Mouse (Mus musculus) olfactory bulb, adult 2 months (tissue): ENCODE data around the gene Gse1. TPM values are rescaled to one million over a fixed set of nuclear protein-coding genes. Genes with fewer than 3 reads are reported as not detected.

Experiments used
- H3K27ac ChIP-seq: fragments of 200-500 bp; 2 replicates; pipeline ENCODE4 v1.5.1; 2012; ENCODE audit warnings: low read depth, low read length; ENCODE audit not compliant: insufficient read depth
- H3K4me1 ChIP-seq: fragments of 200-500 bp; 2 replicates; pipeline ENCODE4 v1.6.1; 2012; ENCODE audit warnings: low read length; ENCODE audit not compliant: control insufficient read depth, insufficient read depth
- H3K4me3 ChIP-seq: fragments of 200-500 bp; 2 replicates; pipeline ENCODE4 v1.5.1; 2012; ENCODE audit warnings: mild to moderate bottlenecking, low read depth, low read length, moderate library complexity; ENCODE audit not compliant: insufficient read depth
- CTCF ChIP-seq: fragments of 200-500 bp; IDR thresholded peaks from 2 replicates; pipeline ENCODE4 v1.5.1; 2012; ENCODE audit warnings: low read depth, mild to moderate bottlenecking, low read length, moderate library complexity; ENCODE audit not compliant: insufficient read depth
- POLR2A ChIP-seq: fragments of 200-500 bp; IDR thresholded peaks from 2 replicates; pipeline ENCODE4 v1.6.1; 2012; ENCODE audit warnings: mild to moderate bottlenecking, low read depth, low read length, moderate library complexity; ENCODE audit not compliant: insufficient read depth
- WGBS: fragments of 180-500 bp; shearing (Covaris S2); methylation state at CpG from one replicate; pipeline ENCODE4 v1.1.7; 2018; 5-methylcytosine and 5-hydroxymethylcytosine counted together
- polyA plus RNA-seq: library from polyadenylated mRNA; stranded (reverse); fragments of >200 nt; gene quantifications from 2 replicates; pipeline ENCODE4 v1.2.4, GENCODE M21; 2012; ENCODE audit warnings: low replicate concordance; ENCODE audit not compliant: missing spikeins, insufficient read depth, insufficient read length

Gse1 gene
- polyA plus RNA-seq, 1 experiment = 42.5 TPM

DNA sequence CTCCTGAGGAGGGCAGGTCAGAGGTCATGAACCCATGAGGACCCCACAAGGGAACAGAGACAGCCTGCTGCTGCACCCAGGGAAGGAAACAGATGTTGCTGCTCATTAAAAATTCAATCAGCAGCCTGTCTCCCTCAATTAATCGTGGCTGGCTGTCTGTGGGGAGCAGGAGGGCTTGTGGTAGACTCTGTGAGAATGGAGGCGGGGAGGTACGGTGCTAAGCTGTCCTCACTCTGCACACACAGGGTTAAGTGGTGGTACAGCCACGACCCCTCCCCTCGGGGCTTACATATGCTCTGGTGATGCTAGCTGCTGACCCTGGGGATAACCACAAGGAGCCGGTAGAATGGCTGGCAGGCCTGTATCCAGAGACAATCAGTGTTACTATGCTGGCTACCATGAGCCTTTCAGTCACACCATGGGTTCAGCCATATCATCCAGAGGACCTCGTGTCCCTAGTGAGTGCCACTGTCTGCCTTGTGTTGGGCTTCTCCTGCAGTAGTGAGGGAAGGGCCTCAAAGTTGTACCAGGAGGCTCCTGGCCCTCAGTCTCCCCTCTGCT, 337.0 kb downstream of the Gse1 start:
- H3K4me1 ChIP-seq = peaks cover 71% of the 10 kb centered on the region
- 32% methylated on average over 7 of the region's 7 CpGs for WGBS

DNA sequence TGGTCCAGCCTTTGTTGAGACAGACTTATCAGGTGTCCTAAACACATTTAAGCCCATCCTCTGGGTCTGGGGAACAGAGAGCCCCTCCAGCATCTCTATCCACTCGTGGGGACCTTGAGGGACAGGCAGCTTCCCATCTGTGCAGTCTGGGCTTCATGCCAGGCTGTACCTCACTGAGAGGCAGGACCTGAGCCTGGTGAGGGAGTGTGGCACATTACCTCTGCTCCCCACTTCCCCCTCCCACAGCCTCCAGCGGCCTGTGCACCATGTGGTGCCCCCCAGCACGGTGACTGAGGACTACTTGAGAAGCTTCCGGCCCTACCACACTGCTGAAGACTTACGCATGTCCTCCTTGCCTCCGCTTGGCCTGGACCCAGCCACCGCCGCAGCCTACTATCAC, 338.4 kb downstream of the Gse1 start:
- no peak overlapping the region for H3K4me3 ChIP-seq
- TF ChIP-seq POLR2A (no peak), CTCF (no peak)
- WGBS = 72% methylated on average over 8 of the region's 8 CpGs
- no peak overlapping the region for H3K27ac ChIP-seq
- H3K4me1 ChIP-seq = peaks cover 60% of the 10 kb centered on the region

More for the DNA sequence above, 337.0 kb downstream of the Gse1 start:
- TF ChIP-seq CTCF (no peak), POLR2A (no peak)
- Histone ChIP-seq H3K4me3 (no peak overlapping the region), H3K27ac (peak overlapping the region; percentile 34)

DNA sequence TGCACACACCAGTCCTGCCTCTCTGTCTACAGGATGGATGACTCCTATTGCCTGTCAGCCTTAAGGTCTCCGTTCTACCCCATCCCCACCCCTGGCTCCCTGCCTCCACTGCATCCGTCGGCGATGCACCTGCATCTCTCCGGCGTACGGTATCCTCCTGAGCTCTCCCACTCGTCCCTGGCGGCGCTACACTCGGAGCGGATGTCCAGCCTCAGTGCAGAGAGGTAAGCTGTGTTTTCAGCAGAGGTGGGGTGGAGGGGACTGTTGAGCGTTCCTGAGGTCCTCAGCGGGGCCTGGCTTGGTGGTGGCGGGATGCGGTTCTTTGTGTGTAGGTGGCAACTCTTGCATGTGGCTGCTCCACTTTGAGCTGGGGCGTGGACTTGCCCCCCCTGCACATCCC, 339.5 kb downstream of the Gse1 start:
- TF ChIP-seq CTCF (no peak), POLR2A (no peak)
- Histone ChIP-seq H3K27ac (no peak overlapping the region), H3K4me1 (peaks cover 53% of the 10 kb centered on the region), H3K4me3 (no peak overlapping the region)
- 97% methylated on average over 17 of the region's 17 CpGs for WGBS

DNA sequence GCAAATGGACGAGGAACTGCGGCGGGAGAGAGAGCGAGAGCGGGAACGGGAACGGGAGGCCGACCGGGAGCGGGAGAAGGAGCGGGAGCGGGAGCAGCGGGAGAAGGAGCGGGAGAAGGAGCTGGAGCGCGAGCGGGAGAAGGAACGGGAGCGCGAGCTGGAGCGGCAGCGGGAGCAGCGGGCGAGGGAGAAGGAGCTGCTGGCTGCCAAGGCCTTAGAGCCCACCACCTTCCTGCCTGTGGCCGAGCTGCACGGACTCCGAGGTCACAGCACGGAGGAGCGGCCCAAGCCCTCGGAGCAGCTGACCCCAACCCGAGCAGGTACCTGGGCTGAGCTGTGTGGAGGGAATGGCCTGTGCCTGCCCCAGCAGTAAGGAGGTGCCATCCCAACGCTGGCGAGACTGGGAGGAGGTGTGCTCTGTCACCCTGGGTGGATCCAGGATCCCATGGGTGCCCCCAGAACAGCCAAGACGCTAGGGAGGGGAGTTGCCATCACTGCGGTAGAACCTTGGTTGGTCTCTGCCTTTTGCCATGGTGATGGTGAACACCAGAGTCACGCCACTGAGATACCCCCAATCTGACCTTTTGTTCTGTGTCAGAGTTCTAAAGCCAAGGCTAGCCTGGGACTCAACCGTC, 340.0 kb downstream of the Gse1 start:
- 96% methylated on average over 37 of the region's 37 CpGs for WGBS
- Histone ChIP-seq H3K4me3 (no peak overlapping the region), H3K4me1 (peaks cover 47% of the 10 kb centered on the region), H3K27ac (no peak overlapping the region)
- TF ChIP-seq POLR2A = no peak
- no peak for TF ChIP-seq CTCF

DNA sequence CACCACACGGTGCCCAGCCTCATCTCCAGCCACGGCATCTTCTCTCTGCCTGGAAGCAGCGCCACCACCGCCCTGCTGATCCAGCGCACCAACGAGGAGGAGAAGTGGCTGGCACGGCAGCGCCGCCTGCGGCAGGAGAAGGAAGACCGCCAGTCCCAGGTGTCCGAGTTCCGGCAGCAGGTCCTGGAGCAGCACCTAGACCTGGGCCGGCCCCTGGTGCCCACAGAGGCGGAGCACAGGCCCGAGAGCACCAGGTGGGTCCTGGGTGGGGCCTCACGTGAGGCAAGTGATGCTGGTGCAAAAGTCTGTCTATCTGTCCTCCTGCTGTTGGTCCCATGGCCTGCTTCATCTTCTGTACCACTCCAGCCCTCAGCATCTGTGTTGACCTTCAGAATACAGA, 340.9 kb downstream of the Gse1 start:
- TF ChIP-seq POLR2A (no peak), CTCF (no peak)
- Histone ChIP-seq H3K27ac (no peak overlapping the region), H3K4me1 (peaks cover 39% of the 10 kb centered on the region), H3K4me3 (no peak overlapping the region)
- WGBS = 86% methylated on average over 17 of the region's 17 CpGs

DNA sequence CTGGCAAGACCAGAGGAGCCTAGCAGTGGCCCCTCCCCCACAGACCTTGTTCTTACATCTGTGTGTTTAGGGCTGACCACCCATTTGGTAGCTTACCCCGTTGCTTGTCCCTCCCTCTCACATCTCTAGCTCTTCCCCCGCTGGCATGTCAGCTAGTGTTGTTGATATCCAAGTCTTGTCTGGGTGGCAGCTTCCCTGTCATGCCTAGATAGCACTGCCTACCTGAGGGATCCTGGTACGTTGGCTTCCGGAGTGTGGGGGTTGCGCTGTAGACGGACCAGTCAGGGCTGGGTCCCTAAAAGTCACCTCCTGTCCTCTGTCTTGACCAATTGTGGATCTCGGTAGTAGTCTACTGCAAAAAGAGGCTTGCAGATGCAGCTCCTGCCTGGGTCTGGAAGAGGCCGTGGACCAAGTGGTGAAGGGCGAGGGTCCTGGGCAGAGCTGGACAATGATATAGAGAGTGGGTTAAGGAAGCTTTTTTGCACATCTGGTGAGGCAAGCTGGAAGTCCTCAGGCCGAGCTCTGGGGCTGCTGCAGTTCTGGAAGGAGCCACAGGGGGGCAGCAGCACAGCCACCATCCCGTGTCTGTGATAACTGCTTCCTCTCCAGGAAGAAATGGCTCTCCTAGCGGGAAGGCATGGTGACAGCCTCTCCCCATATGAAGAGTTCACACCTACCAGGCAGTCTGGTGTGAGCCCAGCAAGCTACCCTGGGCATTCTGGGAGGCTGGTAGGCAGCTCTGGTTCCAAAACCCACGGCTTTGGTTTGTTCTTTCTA, 341.9 kb downstream of the Gse1 start:
- no peak overlapping the region for H3K4me3 ChIP-seq
- WGBS = 52% methylated on average over 13 of the region's 13 CpGs
- peaks cover 30% of the 10 kb centered on the region for H3K4me1 ChIP-seq
- H3K27ac ChIP-seq = no peak overlapping the region
- TF ChIP-seq POLR2A (no peak), CTCF (peak; percentile 87)

DNA sequence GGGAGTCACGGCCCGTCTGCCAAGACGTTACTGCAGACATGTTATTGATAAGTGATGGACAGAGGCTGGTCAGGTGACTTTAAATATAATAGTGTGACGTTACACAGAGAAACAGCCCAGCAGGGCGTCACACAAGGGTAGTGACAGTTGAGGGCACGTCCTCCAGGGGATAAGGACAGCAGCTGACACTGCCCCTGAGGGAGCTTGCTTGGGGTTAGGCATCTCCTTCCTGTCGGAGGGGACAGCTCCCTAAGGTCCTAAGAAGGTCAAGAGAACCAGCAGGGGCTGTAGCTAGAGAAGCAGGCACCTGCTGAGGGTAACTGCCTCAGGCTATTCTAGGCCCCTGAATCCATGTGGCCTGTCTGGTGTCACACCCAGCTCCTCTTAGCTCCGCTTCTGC, 343.3 kb downstream of the Gse1 start:
- TF ChIP-seq POLR2A = no peak
- TF ChIP-seq CTCF = no peak
- no peak overlapping the region for H3K4me3 ChIP-seq
- peaks cover 21% of the 10 kb centered on the region for H3K4me1 ChIP-seq

DNA sequence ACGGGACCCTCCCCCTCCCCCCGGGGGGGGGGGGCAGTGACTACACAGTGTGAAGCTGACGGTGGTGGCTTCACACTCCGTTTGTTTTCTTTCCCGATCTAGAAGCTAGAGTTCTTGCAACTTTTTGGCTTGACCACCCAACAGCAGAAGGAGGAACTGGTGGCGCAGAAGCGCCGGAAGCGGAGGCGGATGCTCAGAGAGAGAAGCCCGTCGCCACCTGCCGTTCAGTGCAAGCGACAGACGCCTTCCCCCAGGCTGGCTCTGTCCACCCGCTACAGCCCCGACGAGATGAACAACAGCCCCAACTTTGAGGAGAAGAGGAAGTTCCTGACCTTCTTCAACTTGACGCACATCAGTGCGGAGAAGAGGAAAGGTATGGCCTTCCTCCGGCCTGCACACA, 344.3 kb downstream of the Gse1 start:
- H3K4me3 ChIP-seq = no peak overlapping the region
- H3K4me1 ChIP-seq = peaks cover 21% of the 10 kb centered on the region
- 70% methylated on average over 21 of the region's 21 CpGs for WGBS
- H3K27ac ChIP-seq = no peak overlapping the region
- TF ChIP-seq POLR2A (no peak), CTCF (no peak)

More for the DNA sequence above, 343.3 kb downstream of the Gse1 start:
- 86% methylated on average over 8 of the region's 8 CpGs for WGBS
- no peak overlapping the region for H3K27ac ChIP-seq

DNA sequence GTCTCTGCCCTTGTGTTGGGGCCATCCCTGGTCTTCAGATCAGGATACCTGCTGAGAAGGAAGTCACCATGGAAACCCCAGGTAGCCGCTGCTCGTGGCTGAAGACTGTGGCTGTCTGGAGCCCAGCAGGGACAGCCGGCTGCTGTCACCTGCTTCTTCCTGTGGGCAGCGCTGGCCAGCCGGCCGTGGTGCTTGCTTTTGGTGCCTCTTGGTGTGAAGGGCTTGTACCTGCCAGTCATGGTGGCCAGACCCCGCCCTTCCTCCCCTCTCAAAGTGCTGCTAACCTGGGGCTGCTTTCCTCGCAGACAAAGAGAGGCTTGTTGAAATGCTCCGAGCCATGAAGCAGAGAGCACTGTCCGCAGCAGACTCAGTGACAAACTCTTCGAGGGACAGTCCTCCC, 345.6 kb downstream of the Gse1 start:
- no peak overlapping the region for H3K27ac ChIP-seq
- H3K4me3 ChIP-seq = no peak overlapping the region
- peaks cover 18% of the 10 kb centered on the region for H3K4me1 ChIP-seq
- 76% methylated on average over 11 of the region's 11 CpGs for WGBS
- TF ChIP-seq CTCF (no peak), POLR2A (no peak)
